Mouse (Mus musculus): Measurements from ENCODE around the gene Fut8.
A peak's percentile ranks its signal among the peaks of the same experiment; 100 is the strongest.
"Not testable (repeated sequence)": the region's sequence is repeated elsewhere in the genome, so short reads cannot be mapped to it uniquely, and the experiment has no call there.

The Fut8 gene

DNA sequence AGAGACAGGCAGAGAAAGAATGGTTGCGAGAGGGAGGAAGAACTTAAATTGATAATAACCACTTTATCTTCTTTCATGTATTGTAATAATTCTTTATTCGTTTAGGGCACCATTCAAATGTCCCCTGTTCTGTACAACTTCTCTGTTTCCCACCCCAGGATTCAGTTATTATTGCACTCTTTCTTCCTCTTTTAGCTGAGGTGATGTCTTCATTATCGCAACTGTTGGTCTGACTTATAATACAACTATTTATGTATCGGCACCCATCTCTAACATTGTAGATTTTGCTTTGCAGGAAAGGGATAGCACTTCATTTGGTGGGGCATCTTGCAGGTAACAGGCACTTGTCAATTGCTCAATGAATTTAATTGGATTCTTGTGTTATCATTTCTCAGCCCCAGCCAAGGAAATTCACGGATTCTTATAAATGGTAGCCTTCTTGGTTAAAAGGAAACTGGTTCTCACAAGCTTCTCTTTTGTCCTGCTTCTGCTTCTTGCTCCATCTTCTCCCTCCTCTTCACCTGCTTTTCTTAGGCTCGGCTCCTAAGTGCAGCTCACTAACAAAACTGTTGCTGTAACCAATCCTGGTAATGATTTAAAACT is 15.6 kb upstream of the Fut8 start:
- DNase-seq (ENCODE audit: low spot score) = no peak

DNA sequence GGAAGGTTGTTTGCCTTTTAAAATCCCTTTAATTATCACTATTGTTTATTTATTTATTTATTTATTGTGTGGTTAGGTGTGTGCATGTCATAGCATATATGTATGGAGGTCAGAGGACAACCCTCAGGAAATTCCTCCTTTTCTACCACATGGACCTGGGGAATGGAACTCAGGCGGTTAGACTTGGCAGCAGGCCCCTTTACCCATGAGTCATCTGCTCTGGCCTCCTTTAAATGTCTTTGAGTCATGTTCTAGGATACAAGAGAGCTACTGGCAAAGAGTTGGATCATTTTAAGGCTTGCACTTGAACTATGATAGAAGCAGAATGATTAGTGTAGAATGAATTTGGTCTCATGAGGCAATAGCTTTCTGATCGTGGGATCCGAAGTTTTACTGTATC is 14.3 kb upstream of the Fut8 start:
- DNase-seq (ENCODE audit: low spot score) = no peak

DNA sequence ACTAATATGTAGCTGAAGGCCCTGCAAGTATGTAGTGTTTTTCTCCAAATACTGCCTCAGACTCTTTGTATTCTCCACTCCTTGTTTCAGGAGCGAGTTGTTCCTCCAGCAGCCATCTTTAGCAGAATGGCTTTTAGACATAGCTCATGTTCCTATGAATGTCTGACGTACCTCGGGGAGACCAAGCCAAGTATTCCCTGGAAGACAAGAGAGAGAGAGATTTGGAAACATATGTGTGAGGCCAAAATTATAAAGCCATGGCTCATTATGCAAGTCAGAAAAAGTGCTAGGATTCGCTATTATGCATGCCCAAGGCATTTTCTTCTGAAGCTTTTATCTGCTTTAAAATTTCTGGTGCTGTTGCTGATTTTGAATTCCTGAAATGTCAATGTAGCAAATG is 13.8 kb upstream of the Fut8 start:
- no peak for DNase-seq (ENCODE audit: low spot score)

DNA sequence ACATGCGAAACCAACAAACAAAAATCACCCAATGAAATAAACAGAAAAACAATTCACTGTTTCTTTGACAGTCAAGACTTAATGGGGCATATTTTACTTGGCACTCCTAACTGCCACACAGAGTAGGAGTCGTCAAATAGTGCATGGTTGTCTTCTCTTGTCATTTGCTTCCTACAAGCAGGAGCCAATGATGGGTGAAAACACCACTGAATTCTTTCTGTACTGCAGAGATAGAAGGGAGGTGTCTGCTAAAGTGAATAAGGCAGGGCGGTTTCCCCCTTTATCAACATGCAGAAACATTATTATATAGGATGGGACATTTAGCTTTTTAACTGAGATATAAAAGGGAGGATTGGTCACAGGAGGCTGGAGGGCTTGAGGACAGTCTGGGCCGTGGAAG is 13.0 kb upstream of the Fut8 start:
- no peak for DNase-seq (ENCODE audit: low spot score)

DNA sequence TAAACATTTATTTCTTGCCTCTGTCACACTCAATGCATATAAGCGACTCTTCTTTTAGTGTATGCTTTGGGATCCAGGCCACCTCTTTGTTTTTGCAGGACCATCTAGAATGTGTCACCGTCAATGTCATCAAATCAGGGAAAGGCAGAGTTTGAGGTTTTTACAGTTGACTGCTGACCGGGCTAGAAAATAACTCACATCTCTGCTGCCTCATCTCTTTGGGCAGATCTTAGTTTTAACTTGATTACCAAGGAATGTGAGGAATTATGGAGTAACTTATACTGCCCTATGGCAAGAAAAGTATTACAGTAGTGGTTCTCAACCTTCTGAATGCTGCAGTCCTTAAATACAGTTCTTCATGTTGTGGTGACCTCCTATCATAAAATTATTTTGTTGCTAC is 12.2 kb upstream of the Fut8 start:
- no peak for DNase-seq (ENCODE audit: low spot score)

DNA sequence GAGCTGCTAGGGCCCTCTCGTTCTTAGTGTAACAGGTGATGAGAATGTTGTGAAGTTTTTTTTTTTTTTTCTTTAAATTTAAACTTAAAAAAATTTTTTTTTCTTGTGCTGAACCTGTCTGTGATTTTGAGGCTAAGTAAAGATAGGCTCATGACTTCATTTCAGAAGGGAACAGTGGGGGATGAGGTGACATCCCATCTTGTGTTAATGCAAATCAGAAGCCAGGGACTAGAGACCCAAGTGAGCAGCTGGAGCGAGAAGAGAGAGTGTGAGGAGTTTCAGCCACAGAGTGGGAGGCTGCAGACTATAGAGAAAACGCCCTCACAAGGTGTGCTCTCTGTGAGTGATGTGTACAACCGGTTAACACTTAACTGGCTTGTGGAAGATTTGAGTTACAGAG is 2.0 kb upstream of the Fut8 start:
- DNase-seq (ENCODE audit: low spot score) = no peak

DNA sequence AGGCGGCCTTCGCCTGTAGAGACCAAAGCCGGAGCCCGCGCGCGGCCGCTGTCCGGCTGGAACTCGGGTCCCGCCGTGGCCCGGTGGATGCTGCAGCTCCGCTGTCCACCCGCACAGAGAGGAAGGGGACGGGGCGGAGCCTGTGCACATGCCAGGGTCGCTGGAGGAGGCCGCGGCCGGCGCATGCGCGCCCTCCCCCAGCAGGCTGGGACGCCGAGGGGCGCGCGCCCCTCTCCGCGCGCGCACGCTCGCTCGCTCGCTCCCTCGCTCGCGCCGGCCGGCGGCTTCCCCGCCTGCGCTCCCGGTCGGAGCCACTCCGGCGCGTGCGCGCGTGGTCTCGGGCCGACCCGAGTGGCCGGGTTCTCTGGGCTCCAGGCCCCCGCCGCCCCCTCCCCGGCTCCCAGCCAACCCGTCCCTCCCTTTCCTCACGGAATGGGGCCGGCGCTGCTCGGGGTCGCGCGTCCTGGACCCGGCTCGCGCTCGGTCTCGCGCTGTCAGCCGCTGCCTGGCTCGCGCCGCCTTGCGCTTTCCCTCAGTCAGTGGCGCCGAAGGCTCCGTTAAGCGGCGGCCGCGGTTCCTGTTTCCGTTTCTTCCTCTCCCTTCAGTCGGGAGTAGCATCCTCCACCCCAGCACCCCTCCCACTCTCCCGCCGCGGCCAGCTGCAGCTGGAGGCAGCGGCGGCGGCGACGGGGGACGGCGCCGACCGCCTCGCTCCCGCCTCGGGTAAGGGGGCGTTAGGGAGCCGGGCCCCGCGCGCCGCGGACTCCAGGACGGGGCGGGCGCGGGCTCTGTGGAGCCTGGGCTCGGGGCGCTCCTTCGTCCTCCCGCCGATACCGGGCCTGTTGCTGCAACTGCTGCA is 835 bp downstream of the Fut8 start:
- DNase-seq (ENCODE audit: low spot score) = peak; percentile 94

DNA sequence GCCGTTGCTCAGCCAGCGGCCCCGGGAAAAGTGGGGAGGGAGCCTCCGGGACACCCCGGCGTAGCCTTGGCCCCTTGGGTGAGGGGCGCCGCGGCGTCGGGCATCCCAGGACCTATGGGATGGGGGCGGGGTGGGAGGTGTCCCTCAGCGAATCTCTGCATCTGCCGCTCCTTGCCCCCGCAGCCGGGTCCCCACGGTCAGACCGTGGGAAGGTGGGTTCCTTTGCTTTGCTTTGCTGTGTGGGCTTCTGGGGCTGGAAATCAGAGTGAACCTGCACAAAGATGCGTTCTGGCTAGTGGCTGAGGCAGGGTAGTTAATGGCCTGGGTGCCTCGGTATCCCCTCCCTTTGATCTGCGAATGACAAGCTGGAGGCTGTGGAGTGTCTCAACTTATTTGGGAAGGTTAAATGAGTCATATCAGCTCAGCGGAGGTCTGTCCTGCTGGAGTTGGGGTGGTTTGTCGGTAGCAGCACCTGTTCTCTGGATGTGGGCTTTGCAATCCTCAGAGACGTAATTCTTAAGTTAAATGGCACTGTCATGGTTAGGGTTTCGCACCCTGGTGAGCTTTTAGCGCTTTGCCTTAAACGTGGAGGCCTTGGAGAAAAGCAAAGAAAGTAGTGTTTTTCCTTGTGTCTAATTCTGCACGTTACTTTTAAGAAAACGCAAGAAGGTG is 1.6 kb downstream of the Fut8 start:
- DNase-seq (ENCODE audit: low spot score) = no peak

DNA sequence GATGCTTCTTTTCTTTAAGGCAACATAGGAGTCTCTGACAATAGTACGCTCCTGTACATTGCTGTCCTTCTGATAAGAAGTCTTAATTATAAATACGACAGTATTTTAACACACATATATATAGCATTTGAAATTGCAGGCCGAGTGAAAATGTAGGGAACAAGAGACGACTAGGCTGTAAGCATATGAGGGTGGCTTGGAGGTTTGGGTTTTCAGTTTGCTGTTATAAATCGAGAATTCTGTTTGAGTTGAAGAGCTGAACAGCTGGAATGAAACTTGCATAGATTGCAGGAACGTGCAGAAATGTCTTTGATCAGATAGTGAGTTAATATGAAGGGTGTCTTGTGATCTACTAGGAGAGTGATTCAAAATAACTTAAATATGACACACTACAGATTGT is 2.4 kb downstream of the Fut8 start:
- DNase-seq (ENCODE audit: low spot score) = no peak

DNA sequence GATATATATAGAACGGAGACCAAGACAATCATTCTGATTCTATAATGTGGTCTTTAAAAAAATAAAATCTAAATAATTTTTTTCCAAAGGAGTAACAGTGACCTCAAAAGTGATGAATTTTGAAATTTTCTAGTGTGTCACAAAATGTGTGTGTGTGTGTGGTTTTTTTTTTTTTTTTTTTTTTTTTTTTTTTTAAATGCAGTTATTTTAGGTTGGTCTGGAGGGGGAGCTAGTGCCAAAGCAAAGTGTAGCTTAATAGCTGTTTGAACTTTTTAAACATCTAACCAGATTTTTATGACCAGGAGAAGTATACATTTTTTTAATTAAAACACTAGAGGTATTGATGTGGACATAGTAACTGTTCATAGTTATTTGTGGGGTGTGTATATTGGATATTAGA is 2.9 kb downstream of the Fut8 start:
- no peak for DNase-seq (ENCODE audit: low spot score)

DNA sequence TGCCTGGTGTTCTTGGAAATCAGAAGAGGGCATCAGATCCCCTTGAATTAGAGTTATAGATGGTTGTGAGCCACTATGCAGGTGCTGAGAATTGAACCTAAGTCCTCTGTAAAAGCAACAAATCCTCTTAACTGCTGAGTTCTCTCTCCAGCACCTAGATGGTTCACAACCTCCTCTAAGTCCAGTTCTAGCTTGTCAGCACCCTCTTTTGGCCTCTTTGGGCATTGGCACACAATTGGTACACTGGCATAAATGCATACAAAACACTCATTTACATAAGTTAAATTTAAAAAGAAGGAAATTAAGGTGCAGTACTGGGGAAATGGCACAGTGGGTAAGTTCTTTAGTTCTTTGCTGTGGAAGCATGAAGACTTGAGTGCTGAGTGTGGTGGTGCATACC is 24.7 kb downstream of the Fut8 start:
- no peak for DNase-seq (ENCODE audit: low spot score)

DNA sequence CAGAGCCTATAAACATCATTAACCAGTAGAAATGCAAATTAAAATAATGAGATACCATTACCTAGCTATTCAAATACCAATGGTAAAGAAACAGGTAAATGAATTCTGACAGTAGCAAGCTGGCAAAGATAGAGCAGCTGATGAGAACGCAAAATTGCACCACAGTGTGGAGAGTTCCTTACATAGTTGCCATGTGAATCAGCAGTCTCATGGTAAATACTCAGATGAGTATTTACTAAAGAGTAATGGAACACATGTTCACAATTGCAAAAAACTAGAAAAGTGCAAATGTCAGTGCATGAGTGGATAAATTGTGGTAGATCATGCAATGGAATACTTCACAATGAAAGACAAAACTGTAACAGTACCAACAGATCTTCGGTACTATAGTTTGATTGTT is 25.9 kb downstream of the Fut8 start:
- DNase-seq (ENCODE audit: low spot score) = no peak

DNA sequence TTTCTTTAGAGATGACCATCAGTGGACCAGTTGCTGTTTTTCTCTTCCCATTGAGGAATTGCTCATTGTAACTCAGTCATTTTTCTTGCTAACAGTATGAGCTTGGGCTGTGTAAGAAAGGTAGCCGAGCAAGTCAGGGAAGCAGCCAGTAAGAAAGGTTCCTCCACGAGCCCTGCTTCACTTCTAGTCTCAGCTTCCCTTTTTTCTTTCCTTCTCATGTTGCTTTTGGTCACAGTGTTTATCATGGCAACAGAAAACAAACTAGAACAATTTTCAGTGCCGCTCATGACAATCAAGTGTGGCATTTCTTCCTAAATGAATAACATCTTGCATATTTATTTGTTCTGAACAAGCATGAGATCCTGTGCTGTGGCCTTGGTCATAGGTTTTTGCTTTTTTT is 32.8 kb downstream of the Fut8 start:
- DNase-seq (ENCODE audit: low spot score) = no peak

DNA sequence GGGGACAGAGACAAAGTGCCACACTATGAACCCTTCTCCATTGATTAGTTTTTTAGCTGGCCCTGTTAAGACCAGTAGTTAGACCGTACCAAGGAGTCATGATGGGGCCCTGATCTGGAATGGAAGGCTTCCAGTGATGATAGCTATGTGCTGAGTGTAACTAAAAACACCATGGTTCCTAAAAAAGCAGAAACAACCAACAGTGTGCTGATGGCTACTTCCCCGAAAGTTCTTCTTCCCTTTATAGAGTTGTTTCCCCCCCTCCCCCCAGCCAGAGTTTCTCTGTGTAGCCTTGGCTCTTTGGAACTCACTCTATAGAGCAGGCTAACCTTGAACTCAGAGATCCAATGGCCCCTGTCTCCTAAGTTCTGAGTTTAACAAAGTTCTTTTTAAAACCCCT is 50.6 kb downstream of the Fut8 start:
- no peak for DNase-seq (ENCODE audit: low spot score)

DNA sequence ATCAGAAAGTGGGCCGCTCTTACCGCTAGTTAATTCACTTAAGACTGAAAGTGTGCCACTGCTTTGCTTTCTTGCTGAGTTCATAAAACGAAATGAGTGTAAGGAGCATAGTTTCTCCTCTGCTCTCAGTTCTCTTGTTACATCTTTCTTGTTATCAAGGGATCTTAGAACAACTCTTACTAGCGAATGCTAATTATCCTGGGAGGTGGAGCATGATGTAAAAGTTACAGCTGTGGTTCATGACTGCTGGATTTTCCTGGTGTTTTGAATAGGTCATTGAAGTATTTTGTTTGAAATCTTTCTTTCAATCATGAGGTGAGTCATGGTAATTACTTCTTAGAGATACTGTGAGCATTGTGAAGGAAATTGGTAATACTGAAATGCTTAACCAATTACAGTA is 53.1 kb downstream of the Fut8 start:
- DNase-seq (ENCODE audit: low spot score) = no peak

DNA sequence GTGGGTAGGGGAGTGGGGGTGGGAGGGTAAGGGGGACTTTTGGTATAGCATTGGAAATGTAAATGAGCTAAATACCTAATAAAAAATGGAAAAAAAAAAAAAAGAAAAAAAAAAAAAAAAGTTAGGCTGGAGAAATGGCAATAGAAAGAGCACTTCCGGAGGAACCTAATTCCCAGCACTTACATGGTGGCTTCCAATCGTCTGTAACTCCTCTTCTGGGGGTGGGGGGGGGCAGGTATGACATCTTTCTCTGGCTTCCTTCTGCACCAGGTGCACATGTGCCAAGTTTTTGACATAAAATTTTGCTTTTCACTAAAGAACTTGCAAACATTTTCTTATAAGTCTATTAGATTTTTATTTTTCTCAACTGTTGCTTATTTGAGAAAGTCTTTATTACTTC is 53.9 kb downstream of the Fut8 start:
- not testable (repeated sequence) for DNase-seq (ENCODE audit: low spot score)

DNA sequence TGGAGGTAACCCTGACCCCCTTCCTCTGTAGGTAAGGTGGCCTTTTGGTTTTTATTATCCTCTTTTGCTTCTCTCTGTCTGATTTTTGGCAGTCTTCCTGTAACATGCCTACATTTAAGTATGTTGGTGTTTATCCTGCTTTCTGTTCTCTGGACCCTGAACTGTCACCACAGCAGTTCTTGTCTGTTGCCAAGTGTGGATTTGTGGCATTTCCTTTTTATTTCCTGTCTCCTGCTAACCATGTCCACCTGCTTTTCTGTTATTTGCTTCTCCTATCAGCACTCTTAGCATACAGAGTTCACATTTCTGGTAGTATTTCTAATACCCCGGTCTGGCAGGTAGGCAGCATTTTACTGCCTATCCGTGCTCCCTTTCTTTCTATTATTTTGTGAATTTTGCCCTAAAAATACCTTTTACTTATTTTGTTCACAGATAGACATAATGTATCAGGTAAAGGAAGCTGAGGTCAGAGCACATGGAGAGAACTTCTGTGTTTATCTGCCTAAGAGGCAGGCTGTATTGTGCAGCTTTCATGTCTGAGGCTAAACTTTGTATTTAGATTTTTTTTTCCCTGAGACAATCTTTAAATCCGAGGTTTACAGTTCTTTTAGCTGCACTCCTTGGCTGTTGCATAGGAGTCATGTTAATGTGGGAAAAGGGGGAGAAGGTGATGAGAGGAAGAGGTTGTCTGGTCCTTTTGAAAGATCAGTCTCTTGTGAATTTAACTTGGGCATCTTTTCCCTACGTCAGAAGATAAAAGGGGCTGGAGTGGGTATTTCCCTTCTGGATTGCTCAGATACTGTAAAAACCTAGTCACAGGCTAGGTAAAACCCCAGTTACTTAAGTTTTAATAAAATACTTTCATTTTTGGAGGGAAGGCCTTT is 54.7 kb downstream of the Fut8 start:
- DNase-seq (ENCODE audit: low spot score) = no peak

DNA sequence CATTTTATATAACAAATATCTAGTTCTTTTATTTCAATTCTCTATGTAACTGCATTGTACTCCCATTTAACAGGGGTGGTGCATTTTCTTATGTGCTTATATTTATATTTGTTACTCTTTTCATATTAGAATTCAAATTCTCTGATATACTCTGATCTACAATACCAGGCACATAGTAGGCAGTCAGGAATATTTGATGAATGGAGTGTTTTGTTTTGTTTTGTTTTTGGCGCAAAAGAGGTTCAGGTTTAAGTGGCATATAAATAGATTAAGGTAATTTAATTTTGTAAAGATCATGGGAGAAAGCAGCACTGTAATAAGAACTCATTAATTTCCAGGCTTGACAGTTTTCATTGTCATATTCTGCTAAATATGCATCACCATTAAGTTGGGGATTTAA is 58.2 kb downstream of the Fut8 start:
- no peak for DNase-seq (ENCODE audit: low spot score)

DNA sequence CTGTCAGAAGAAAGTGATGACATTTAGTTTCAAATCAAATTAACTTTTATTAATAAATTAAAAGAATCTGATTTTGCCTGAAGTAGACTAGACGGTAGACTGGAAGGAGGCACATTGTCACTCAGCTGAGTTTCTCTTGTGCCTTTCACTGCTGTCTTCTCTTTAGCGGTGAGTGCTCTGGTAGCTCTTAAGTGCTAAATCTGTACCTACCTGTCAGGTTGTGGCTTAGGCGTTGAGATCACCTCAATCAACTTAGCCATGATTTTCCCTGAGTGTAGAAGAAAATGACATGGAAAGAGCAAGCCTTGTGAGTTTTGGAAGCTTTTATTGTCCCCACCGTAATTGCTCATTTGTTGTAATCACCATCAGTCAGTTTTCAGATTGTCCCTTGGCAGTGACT is 59.2 kb downstream of the Fut8 start:
- DNase-seq (ENCODE audit: low spot score) = no peak

DNA sequence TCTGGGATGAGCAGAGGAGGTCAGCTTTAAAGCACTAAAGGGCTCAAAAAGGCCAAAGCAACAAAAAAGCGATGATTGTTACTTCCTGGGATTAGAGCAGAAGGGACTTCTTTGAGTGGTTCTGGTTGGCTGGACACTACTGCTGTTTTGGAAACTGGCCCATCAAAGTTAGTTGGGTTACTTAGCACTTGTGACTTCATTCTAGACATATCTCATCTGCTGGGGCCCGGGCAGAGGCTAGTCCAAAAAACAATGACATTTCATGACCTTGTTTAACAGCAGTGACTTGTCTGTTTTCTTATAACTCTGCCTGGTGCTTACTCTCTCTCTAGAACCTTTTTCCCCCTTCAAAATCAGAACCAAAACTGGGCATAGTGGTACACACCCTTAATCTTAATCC is 59.9 kb downstream of the Fut8 start:
- no peak for DNase-seq (ENCODE audit: low spot score)

DNA sequence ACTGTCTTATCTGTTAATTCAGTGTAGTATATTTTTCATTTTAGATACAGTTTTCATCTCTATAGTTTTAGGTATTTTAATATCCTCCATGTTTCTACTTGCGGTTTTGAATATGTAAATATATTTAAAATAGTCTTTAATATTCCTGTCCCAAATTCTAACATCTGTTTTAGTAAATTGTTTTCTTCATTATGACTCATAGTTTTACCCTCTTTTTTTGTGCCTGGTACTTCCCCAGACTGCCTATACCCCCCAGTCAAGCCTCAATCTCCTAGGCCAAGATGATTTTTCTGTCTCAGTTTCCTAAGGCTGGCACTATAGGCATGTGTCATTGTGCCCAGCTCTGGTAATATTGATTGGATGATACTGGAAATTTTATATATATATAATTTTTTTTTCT is 64.1 kb downstream of the Fut8 start:
- DNase-seq (ENCODE audit: low spot score) = no peak

DNA sequence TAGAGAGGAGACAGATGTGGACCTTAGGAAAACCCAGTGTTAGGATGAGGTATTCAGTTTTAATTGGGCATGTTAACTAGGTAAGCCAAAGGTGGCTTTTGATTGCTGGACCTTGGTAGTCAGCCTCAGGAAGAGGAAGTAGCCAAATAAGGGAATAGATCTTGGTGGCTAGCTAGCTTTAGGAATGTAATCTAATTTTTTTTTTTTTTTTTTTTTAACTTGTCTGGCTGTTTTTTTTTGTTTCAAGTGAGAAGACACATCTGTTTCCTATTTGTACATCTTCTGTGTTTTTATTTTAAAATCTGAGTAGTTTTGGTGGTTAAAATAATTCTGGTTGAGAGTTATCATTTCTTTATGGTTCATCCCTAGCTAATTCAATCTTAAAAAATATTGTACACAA is 65.4 kb downstream of the Fut8 start:
- DNase-seq (ENCODE audit: low spot score) = no peak
